Mouse (Mus musculus) NIH3T3 (cell line): ENCODE data around the gene Ctcfl.

Source experiments
- DNase-seq: peaks from one replicate; pipeline ENCODE4 v3.0.0-alpha.2; 2012; ENCODE audit warnings: low read depth

Gene Ctcfl

GRCm38 (mm10) chr2:173047471-173047870, 71.9 kb downstream of the Ctcfl start:
- DNase-seq: no peak

GRCm38 (mm10) chr2:173046582-173047297, 72.6 kb downstream of the Ctcfl start:
- no peak for DNase-seq

- no peak for DNase-seq
Observed at GRCm38 (mm10) chr2:173044198-173044970, 74.9 kb downstream of the Ctcfl start.
